Mouse (Mus musculus): Measurements from ENCODE around the gene Extl1. TPM values are rescaled to one million over a fixed set of nuclear protein-coding genes. Genes with fewer than 3 reads are reported as not detected.
"Not testable (repeated sequence)": the region's sequence is repeated elsewhere in the genome, so short reads cannot be mapped to it uniquely, and the experiment has no call there.

Extl1 gene
- total RNA-seq, 2 experiments from 2014 or later = not detected

GRCm38 (mm10) chr4:134353527-134354409, 29.9 kb downstream of the Extl1 start:
- ATAC-seq (replicated peaks; ENCODE audit: low FRiP score, poor library complexity, severe bottlenecking) = no peak

GRCm38 (mm10) chr4:134352929-134353328, 30.7 kb downstream of the Extl1 start:
- no peak for ATAC-seq (replicated peaks; ENCODE audit: low FRiP score, poor library complexity, severe bottlenecking)

- ATAC-seq (replicated peaks; ENCODE audit: low FRiP score, poor library complexity, severe bottlenecking) = no peak
Measured at GRCm38 (mm10) chr4:134352261-134352707, 31.4 kb downstream of the Extl1 start.

- no peak for ATAC-seq (replicated peaks; ENCODE audit: low FRiP score, poor library complexity, severe bottlenecking)
Measured at GRCm38 (mm10) chr4:134351329-134352260, 32.1 kb downstream of the Extl1 start.

GRCm38 (mm10) chr4:134350641-134351040, 33.0 kb downstream of the Extl1 start:
- ATAC-seq (replicated peaks; ENCODE audit: low FRiP score, poor library complexity, severe bottlenecking) = no peak

- ATAC-seq (replicated peaks; ENCODE audit: low FRiP score, poor library complexity, severe bottlenecking) = no peak
Measured at GRCm38 (mm10) chr4:134349829-134350228, 33.8 kb downstream of the Extl1 start.

- ATAC-seq (replicated peaks; ENCODE audit: low FRiP score, poor library complexity, severe bottlenecking) = no peak
Measured at GRCm38 (mm10) chr4:134348545-134348944, 35.1 kb downstream of the Extl1 start.

- ATAC-seq (replicated peaks; ENCODE audit: low FRiP score, poor library complexity, severe bottlenecking) = no peak
Measured at GRCm38 (mm10) chr4:134348078-134348477, 35.6 kb downstream of the Extl1 start.

GRCm38 (mm10) chr4:134345802-134346201, 37.8 kb downstream of the Extl1 start:
- no peak for ATAC-seq (replicated peaks; ENCODE audit: low FRiP score, poor library complexity, severe bottlenecking)

- ATAC-seq (replicated peaks; ENCODE audit: low FRiP score, poor library complexity, severe bottlenecking) = no peak
Measured at GRCm38 (mm10) chr4:134344620-134345019, 39.0 kb downstream of the Extl1 start.

GRCm38 (mm10) chr4:134343071-134344031, 40.3 kb downstream of the Extl1 start, which contains the start of gene Slc30a2:
Slc30a2 (plus strand) TSS chr4:134343181.
- no peak for ATAC-seq (replicated peaks; ENCODE audit: low FRiP score, poor library complexity, severe bottlenecking)

GRCm38 (mm10) chr4:134342213-134342779, 41.4 kb downstream of the Extl1 start:
- ATAC-seq (replicated peaks; ENCODE audit: low FRiP score, poor library complexity, severe bottlenecking) = no peak

- ATAC-seq (replicated peaks; ENCODE audit: low FRiP score, poor library complexity, severe bottlenecking) = not testable (repeated sequence)
Measured at GRCm38 (mm10) chr4:134341231-134341630, 42.4 kb downstream of the Extl1 start.

GRCm38 (mm10) chr4:134330281-134330680, 53.4 kb downstream of the Extl1 start:
- no peak for ATAC-seq (replicated peaks; ENCODE audit: low FRiP score, poor library complexity, severe bottlenecking)

- ATAC-seq (replicated peaks; ENCODE audit: low FRiP score, poor library complexity, severe bottlenecking) = no peak
Measured at GRCm38 (mm10) chr4:134328832-134329231, 54.8 kb downstream of the Extl1 start.

GRCm38 (mm10) chr4:134328151-134328550, 55.5 kb downstream of the Extl1 start:
- no peak for ATAC-seq (replicated peaks; ENCODE audit: low FRiP score, poor library complexity, severe bottlenecking)

- ATAC-seq (replicated peaks; ENCODE audit: low FRiP score, poor library complexity, severe bottlenecking) = no peak
Measured at GRCm38 (mm10) chr4:134326859-134327530, 56.7 kb downstream of the Extl1 start.

GRCm38 (mm10) chr4:134324655-134325054, 59.0 kb downstream of the Extl1 start:
- no peak for ATAC-seq (replicated peaks; ENCODE audit: low FRiP score, poor library complexity, severe bottlenecking)
